Mouse (Mus musculus): ENCODE results near the gene Sp110. TPM values are rescaled to one million over a fixed set of nuclear protein-coding genes. Genes with fewer than 3 reads are reported as not detected.
"Not testable (repeated sequence)": the region's sequence is repeated elsewhere in the genome, so short reads cannot be mapped to it uniquely, and the experiment has no call there.

Sp110 gene
- polyA plus RNA-seq (2014; fragmentation: Nextera tagmentation; extraction: Ambion mirVana): 0.49 and 0.88 TPM in 2 replicates

GRCm38 (mm10) chr1:85598271-85599012 is at the start of gene Sp110:
Gene Sp110 (minus strand): TSS chr1:85598817.
- not testable (repeated sequence) for H3K9me3 ChIP-seq (ENCODE audit: control insufficient read depth, low read length); H3K4me2 ChIP-seq (replicated peaks; ENCODE audit: low read depth, low read length); H3K27me3 ChIP-seq (ENCODE audit: control insufficient read depth, insufficient read depth, low read length); H3K9ac ChIP-seq (ENCODE audit: low read depth, low read length); H3K4me1 ChIP-seq (replicated peaks; ENCODE audit: control insufficient read depth, insufficient read depth, low read length); ATAC-seq (ENCODE audit: low FRiP score); H3K36me3 ChIP-seq (ENCODE audit: control insufficient read depth, insufficient read depth, low read length); H3K27ac ChIP-seq (ENCODE audit: low read depth, low read length); DNase-seq (ENCODE audit: low spot score); H3K4me3 ChIP-seq (ENCODE audit: low read depth, low read length)
- WGBS: 80% methylated on average over 16 of the region's 17 CpGs

GRCm38 (mm10) chr1:85638144-85638543 is 39.5 kb upstream of the Sp110 start:
- not testable (repeated sequence) for H3K4me2 ChIP-seq (replicated peaks; ENCODE audit: low read depth, low read length); DNase-seq (ENCODE audit: low spot score); H3K9me3 ChIP-seq (ENCODE audit: control insufficient read depth, low read length); H3K4me3 ChIP-seq (ENCODE audit: low read depth, low read length); H3K9ac ChIP-seq (ENCODE audit: low read depth, low read length); ATAC-seq (ENCODE audit: low FRiP score); H3K27ac ChIP-seq (ENCODE audit: low read depth, low read length); H3K36me3 ChIP-seq (ENCODE audit: control insufficient read depth, insufficient read depth, low read length); H3K4me1 ChIP-seq (replicated peaks; ENCODE audit: control insufficient read depth, insufficient read depth, low read length); H3K27me3 ChIP-seq (ENCODE audit: control insufficient read depth, insufficient read depth, low read length)
- 80% methylated on average over 4 of the region's 4 CpGs for WGBS

GRCm38 (mm10) chr1:85636936-85637335 is 38.3 kb upstream of the Sp110 start:
- H3K27me3 ChIP-seq (ENCODE audit: control insufficient read depth, insufficient read depth, low read length); ATAC-seq (ENCODE audit: low FRiP score); H3K36me3 ChIP-seq (ENCODE audit: control insufficient read depth, insufficient read depth, low read length); H3K9me3 ChIP-seq (ENCODE audit: control insufficient read depth, low read length); H3K27ac ChIP-seq (ENCODE audit: low read depth, low read length); H3K9ac ChIP-seq (ENCODE audit: low read depth, low read length); H3K4me3 ChIP-seq (ENCODE audit: low read depth, low read length); H3K4me1 ChIP-seq (replicated peaks; ENCODE audit: control insufficient read depth, insufficient read depth, low read length); H3K4me2 ChIP-seq (replicated peaks; ENCODE audit: low read depth, low read length); DNase-seq (ENCODE audit: low spot score): not testable (repeated sequence)
- WGBS: 66% methylated on average over 3 of the region's 3 CpGs

- 58% methylated on average over 1 of the region's 1 CpGs for WGBS
- not testable (repeated sequence) for H3K27ac ChIP-seq (ENCODE audit: low read depth, low read length); H3K4me2 ChIP-seq (replicated peaks; ENCODE audit: low read depth, low read length); H3K36me3 ChIP-seq (ENCODE audit: control insufficient read depth, insufficient read depth, low read length); H3K4me1 ChIP-seq (replicated peaks; ENCODE audit: control insufficient read depth, insufficient read depth, low read length); H3K27me3 ChIP-seq (ENCODE audit: control insufficient read depth, insufficient read depth, low read length); H3K9me3 ChIP-seq (ENCODE audit: control insufficient read depth, low read length); DNase-seq (ENCODE audit: low spot score); ATAC-seq (ENCODE audit: low FRiP score); H3K4me3 ChIP-seq (ENCODE audit: low read depth, low read length); H3K9ac ChIP-seq (ENCODE audit: low read depth, low read length)
Measured at GRCm38 (mm10) chr1:85618689-85619088, 20.1 kb upstream of the Sp110 start.

GRCm38 (mm10) chr1:85617161-85617560 is 18.5 kb upstream of the Sp110 start:
- H3K9ac ChIP-seq (ENCODE audit: low read depth, low read length); ATAC-seq (ENCODE audit: low FRiP score): not testable (repeated sequence)

GRCm38 (mm10) chr1:85615819-85616218 is 17.2 kb upstream of the Sp110 start:
- not testable (repeated sequence) for H3K36me3 ChIP-seq (ENCODE audit: control insufficient read depth, insufficient read depth, low read length); H3K27ac ChIP-seq (ENCODE audit: low read depth, low read length); H3K4me2 ChIP-seq (replicated peaks; ENCODE audit: low read depth, low read length); H3K9ac ChIP-seq (ENCODE audit: low read depth, low read length); H3K4me1 ChIP-seq (replicated peaks; ENCODE audit: control insufficient read depth, insufficient read depth, low read length); ATAC-seq (ENCODE audit: low FRiP score); H3K27me3 ChIP-seq (ENCODE audit: control insufficient read depth, insufficient read depth, low read length); H3K9me3 ChIP-seq (ENCODE audit: control insufficient read depth, low read length); H3K4me3 ChIP-seq (ENCODE audit: low read depth, low read length); DNase-seq (ENCODE audit: low spot score)
- 72% methylated on average over 3 of the region's 3 CpGs for WGBS

More at GRCm38 (mm10) chr1:85617161-85617560, 18.5 kb upstream of the Sp110 start:
- H3K27me3 ChIP-seq (ENCODE audit: control insufficient read depth, insufficient read depth, low read length); H3K9me3 ChIP-seq (ENCODE audit: control insufficient read depth, low read length); H3K27ac ChIP-seq (ENCODE audit: low read depth, low read length); DNase-seq (ENCODE audit: low spot score); H3K4me1 ChIP-seq (replicated peaks; ENCODE audit: control insufficient read depth, insufficient read depth, low read length); H3K4me2 ChIP-seq (replicated peaks; ENCODE audit: low read depth, low read length); H3K4me3 ChIP-seq (ENCODE audit: low read depth, low read length); H3K36me3 ChIP-seq (ENCODE audit: control insufficient read depth, insufficient read depth, low read length): not testable (repeated sequence)
- 68% methylated on average over 4 of the region's 5 CpGs for WGBS

GRCm38 (mm10) chr1:85615096-85615495 is 16.5 kb upstream of the Sp110 start:
- H3K27ac ChIP-seq (ENCODE audit: low read depth, low read length); H3K27me3 ChIP-seq (ENCODE audit: control insufficient read depth, insufficient read depth, low read length); H3K4me3 ChIP-seq (ENCODE audit: low read depth, low read length); H3K9me3 ChIP-seq (ENCODE audit: control insufficient read depth, low read length); H3K9ac ChIP-seq (ENCODE audit: low read depth, low read length); ATAC-seq (ENCODE audit: low FRiP score); H3K4me1 ChIP-seq (replicated peaks; ENCODE audit: control insufficient read depth, insufficient read depth, low read length); H3K36me3 ChIP-seq (ENCODE audit: control insufficient read depth, insufficient read depth, low read length); H3K4me2 ChIP-seq (replicated peaks; ENCODE audit: low read depth, low read length); DNase-seq (ENCODE audit: low spot score): not testable (repeated sequence)
- 92% methylated on average over 3 of the region's 3 CpGs for WGBS

GRCm38 (mm10) chr1:85610581-85610980 is 12.0 kb upstream of the Sp110 start:
- H3K9me3 ChIP-seq (ENCODE audit: control insufficient read depth, low read length); H3K9ac ChIP-seq (ENCODE audit: low read depth, low read length); H3K4me1 ChIP-seq (replicated peaks; ENCODE audit: control insufficient read depth, insufficient read depth, low read length); H3K4me2 ChIP-seq (replicated peaks; ENCODE audit: low read depth, low read length); H3K36me3 ChIP-seq (ENCODE audit: control insufficient read depth, insufficient read depth, low read length); H3K4me3 ChIP-seq (ENCODE audit: low read depth, low read length); DNase-seq (ENCODE audit: low spot score); H3K27ac ChIP-seq (ENCODE audit: low read depth, low read length); H3K27me3 ChIP-seq (ENCODE audit: control insufficient read depth, insufficient read depth, low read length); ATAC-seq (ENCODE audit: low FRiP score): not testable (repeated sequence)
- WGBS: no CpG with 5 or more reads among the region's 4 CpGs

- H3K4me3 ChIP-seq (ENCODE audit: low read depth, low read length); H3K4me2 ChIP-seq (replicated peaks; ENCODE audit: low read depth, low read length); H3K9me3 ChIP-seq (ENCODE audit: control insufficient read depth, low read length); H3K27me3 ChIP-seq (ENCODE audit: control insufficient read depth, insufficient read depth, low read length); ATAC-seq (ENCODE audit: low FRiP score); DNase-seq (ENCODE audit: low spot score); H3K36me3 ChIP-seq (ENCODE audit: control insufficient read depth, insufficient read depth, low read length); H3K27ac ChIP-seq (ENCODE audit: low read depth, low read length); H3K9ac ChIP-seq (ENCODE audit: low read depth, low read length); H3K4me1 ChIP-seq (replicated peaks; ENCODE audit: control insufficient read depth, insufficient read depth, low read length): not testable (repeated sequence)
- 92% methylated on average over 3 of the region's 4 CpGs for WGBS
Measured at GRCm38 (mm10) chr1:85608361-85608760, 9.7 kb upstream of the Sp110 start.

Measured in hindbrain, embryonic 11.5 days (tissue).